Mouse (Mus musculus) cerebral cortex, adult 2 months (tissue): ENCODE measurements around the gene Il1r1.

ENCODE experiments used
- WGBS: fragments of 180-500 bp; shearing (Covaris S2); methylation state at CpG from one replicate; pipeline ENCODE4 v1.1.7; 2018; 5-methylcytosine and 5-hydroxymethylcytosine counted together

The Il1r1 gene

DNA sequence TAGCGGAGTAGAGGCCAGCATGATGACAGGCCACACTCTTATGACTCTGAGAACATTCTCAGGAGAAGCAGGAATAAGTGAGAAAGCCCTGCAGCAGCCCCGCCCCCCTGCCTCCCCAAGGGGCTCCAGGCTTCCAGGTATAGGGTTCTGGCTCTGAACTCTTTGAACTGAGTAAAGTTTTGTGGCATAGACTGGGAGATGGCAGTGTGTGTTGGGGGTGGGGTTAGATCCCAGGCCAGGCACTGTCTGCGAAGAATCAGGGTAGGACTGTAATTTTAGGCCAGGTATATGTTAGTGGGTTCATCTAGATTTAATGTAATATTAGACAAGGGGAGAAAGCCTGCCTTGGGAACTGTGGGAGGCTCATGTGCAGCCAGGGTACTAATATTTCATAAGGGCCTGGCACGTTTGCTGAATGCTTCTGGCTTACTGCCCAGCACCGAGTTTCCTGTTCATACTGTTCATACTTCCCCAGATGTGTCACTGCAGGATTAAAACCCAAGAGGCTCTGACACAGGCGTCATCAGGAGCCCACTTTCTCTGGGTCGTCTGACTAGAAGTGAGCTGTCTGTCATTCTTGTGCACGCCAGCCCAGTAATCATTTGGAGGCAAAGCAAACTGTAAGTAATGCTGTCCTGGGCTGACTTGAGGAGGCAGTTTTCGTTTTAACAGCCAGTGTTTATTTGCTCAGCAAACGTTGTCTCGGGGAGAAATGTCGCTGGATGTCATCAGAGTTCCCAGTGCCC is at the start of gene Il1r1:
Il1r1 (plus strand) TSS at position 542 of the 746 bp plus-strand sequence.
- WGBS = 65% methylated on average over 12 of the region's 12 CpGs

DNA sequence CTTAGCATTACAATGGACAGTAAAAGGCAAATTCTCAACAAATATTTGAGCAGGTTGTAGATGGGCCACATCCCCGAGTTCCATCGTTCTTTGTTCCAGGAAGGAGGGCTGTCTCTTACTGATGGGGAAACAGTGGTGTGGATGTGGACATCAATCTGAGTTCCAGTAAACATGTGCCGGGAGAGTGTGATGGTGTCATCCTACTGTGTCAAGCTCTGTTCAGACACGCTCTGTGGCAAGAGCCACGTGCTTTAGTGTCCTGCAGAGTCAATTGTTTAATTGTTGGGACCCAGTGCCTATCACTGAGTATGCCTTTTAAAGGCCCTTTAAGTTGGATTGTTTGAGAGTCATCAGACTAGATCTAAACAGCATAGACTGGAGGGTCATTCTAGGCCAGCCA is 49.8 kb upstream of the Il1r1 start:
- 92% methylated on average over 5 of the region's 5 CpGs for WGBS

DNA sequence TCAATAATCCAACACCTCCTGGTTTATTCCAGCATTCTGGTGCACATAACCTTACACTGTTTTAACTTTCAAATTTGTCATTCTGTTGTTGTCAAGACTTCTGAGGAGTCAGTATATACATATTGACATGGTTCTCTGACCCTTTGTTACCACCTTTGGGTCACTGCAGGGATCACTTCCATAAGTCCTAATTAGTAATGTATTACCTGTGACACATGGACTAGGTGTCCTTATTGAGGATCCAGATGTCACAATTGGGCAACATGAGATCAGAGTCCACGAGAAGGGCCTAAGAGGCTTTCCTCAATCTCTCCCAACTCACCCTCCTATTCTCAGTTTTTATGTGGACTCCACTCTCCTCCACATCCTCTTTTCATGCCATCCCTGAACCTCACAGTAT is 49.1 kb upstream of the Il1r1 start:
- WGBS = 95% methylated on average over 1 of the region's 1 CpGs

DNA sequence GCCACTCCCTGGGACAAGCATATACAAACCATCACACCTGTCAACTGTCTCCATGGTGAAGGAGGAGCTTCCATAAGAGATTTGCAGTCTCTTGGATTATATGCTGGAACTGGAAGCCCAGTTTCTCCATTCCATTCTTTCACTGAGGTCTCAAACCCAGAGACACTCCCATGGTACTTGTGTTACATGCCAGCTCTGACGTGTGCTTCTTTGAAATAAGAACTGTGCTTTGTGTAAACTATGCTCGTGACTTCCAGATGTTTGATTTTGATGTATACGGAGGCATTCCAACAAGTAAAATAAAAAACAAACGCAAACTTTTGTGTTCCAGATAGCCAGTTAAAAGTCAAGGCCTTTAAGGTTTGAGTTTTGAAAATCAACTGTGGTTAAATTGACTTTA is 45.8 kb upstream of the Il1r1 start:
- 84% methylated on average over 4 of the region's 4 CpGs for WGBS

DNA sequence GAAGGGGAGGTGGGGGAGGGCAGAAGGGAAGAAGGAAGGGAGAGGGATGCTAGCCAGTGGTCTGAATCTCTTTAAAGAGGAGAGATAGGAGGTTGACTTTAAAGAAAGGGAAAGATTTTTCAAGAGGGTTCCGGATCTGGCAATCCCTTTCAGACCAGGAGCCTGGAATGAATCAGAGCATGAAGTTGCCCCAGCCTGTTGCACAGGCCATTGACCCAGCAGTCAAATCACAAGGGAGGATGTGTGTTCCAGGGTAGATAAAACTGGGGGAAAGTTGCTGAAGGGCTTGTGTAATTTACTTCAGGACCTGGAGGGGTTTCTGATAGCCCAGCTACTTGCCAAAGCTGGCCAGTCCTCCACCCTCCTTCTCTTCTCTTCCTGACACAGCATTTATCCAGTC is 45.4 kb upstream of the Il1r1 start:
- 85% methylated on average over 1 of the region's 1 CpGs for WGBS

DNA sequence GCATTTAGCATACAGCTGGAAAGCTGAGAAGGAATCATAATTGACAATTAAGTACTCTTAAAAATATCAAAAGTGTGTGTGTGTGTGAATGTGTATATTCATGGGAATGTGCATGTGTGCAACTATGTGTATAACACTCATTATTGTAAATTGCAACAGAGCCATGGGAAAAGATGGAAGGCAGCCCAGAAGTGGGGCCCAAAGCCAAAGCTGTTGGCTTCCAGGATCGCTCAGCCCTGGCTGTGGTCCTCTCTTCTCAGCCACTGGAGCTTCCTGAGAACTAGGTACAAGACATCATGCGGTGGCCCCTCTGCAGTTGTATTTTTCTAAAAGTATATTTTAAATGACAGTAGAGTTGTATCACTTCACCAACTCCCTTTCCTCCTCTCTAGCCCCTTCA is 44.0 kb upstream of the Il1r1 start:
- WGBS = 69% methylated on average over 2 of the region's 2 CpGs

DNA sequence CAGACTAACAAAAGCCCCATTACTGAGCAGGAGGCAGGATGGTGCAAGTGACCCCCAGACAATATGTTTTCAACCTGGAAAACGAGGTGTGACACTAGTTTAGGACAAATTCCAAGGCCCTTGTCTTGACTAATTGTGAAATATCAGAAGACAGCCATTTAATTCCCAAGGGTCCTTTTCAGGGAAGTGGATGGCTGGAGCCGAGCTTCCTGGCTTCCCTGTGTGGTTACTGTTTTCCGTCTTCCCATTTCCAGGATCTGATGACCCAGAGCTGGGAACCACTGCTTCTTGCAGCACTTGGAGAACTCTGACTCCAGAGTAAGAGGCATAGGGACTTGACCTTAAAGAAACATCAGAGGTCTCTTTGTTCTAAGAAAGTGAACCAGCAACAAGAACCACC is 43.2 kb upstream of the Il1r1 start:
- 69% methylated on average over 3 of the region's 3 CpGs for WGBS

DNA sequence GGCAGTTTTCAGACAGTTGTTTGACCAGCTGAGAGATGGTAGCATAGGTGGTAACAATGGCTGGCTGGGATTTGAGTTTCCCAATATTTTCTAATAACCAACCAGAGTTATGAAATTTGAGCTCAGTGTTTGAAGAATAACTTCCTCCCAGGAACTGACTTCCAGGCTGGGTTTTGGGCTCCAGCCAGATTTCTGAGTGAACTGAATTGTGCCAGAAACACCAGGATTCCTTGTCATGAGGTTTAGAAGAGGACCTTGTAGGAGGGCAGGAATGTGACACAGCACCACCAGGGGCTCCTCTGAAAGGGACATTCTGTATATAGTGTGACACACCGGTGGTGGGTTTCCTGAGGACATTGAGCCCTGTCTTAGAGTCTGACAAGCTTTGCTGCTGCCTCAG is 36.9 kb upstream of the Il1r1 start:
- WGBS = 40% methylated on average over 1 of the region's 1 CpGs

DNA sequence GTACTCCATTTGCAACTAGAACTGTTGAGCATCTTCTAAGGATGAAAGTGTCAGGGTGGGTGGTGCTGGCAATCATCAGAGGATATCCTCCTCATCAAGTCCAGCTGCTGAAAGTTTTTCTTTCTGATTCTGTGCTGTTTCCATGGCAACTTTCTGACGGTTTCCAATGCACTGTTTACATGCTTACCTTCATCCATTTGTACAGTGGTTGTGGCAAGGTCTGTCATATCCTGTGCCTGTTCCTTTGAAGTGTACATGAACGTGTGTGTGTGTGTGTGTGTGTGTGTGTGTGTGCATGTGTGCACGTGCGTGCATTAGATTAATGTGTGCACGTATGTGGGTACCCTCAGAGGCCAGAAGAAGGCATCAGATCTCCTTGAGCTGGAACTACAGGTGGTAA is 34.9 kb upstream of the Il1r1 start:
- WGBS = 75% methylated on average over 5 of the region's 5 CpGs

DNA sequence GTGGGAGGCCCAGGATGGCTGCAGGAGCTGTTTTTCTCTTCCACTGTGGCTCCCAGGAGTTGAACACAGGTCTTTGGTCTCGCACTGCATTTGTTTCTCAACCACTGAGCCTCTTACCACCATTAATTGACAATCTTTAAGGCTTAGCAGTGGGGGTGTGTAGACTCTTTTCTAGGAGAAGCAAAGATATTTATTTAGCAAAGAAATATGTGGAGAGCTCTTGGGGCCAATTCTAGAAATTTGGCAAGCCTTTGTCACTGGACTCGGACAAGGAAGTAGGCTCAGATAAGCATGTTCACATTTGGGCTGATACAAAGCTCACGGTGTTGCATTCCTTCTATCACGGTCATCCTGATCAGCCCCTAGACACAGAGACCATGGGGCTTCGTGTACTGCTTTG is 34.0 kb upstream of the Il1r1 start:
- WGBS = 89% methylated on average over 5 of the region's 5 CpGs

DNA sequence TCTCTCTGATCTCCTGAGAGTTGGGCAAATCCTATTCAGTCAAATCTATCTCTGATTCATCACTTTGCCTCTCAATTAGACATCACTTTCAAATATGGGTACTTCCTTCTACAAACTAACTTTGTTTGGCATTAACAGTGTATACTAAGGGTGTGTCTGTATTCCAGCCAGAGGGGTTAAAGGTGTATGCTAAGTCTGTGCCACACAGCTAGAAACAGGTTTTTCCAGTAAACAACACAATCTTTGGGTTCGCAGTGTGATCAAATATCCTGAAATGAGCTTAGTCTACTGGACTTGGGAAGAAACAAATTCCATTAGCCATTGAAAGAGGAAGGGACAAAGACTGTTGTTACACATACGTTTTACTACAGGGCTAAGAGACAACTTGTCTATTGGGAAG is 30.6 kb upstream of the Il1r1 start:
- 84% methylated on average over 2 of the region's 2 CpGs for WGBS

DNA sequence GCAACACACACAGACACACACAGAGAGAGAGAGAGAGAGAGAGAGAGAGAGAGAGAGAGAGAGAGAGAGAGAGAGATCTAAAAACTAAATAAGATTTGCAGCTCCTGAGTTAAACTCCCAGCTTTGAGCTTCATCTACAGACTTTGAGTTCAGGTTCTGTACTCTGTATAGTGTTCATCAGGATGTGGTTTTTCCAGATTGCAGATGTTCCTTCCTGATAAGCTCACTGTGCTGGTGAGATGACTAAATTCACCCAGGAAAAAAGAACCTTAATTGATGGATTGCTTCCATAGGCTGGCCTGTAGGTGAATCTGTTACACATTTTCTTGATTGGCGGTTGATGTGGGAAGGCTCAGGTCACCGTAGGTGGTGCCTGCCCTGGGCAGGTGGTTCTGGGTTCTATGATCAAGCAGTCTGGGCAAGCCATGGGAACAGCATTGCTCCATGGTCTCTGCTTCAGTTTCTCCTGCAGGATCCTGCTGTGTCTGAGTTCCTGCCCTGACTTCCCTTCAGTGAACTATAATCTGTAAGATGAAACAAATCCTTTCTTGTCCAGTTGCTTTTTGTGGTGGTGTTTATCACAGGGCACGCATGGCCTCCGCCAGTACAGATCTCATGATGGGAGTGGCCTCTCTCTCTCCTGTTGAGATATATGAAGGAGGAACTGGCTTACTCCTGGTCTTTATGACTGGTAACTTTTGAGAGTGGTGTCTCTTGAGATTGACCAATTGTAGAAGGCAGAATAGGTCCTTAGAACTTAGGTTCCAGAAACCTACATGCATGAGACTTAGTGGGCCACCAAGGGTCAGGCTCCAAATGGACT is 11.3 kb upstream of the Il1r1 start:
- WGBS = 89% methylated on average over 4 of the region's 4 CpGs

DNA sequence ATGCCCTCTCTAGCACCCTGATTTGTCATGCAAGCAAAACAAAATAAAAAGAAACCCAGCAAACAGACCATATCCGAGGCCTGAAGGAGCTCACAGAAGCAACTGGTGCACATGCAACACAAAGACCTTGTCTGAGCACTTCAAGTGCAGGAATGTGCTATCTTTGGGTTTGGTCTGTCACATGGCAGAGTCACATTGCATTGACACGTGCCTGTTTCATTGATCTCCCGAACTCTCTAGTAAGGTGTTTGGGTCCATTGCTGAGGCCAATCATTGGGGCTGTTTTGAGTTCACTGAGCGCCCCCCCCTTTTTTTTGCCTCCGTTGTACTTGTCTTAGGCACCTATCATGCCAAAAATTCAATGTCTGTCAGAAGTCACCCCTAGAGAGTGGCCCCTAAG is 7.4 kb upstream of the Il1r1 start:
- WGBS = 89% methylated on average over 5 of the region's 5 CpGs

DNA sequence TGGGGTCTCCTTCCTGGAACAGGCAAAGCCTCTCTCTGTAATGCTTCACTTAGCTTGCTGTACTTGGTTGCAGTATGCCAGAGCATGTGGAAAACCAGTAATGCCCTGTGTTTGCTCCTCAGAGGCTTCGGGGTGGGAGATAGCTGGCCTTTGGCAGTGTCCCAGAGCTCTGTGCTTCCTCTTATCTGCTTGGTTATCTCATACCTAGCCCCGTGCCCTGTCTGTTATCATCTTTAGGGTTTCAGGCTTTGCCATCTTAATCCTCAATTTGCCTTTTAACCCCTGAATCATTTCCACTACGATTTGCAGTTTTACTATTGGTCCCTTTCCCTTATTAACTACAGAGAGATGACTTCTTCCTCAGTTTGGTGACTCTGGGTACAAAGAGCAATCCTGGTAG is 6.3 kb upstream of the Il1r1 start:
- 88% methylated on average over 3 of the region's 3 CpGs for WGBS

DNA sequence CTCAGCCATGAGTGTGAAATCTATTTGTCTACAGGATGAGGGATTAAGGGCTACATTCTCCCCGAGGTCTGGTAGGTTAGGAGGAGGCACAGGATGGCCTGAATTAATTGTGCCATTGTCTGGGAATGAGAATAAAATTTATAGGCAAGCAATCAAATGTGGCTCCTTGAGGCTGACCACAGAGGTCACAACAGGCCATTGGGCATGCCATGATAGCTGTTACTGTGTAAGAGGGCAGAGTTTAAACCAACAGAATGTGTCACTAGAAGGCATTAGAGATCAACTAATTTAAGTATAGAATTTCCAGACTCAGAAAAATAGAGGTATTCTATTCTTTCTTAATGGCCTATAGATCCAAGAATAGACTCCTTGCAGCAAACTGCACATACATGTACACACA is 4.3 kb upstream of the Il1r1 start:
- 88% methylated on average over 1 of the region's 1 CpGs for WGBS

DNA sequence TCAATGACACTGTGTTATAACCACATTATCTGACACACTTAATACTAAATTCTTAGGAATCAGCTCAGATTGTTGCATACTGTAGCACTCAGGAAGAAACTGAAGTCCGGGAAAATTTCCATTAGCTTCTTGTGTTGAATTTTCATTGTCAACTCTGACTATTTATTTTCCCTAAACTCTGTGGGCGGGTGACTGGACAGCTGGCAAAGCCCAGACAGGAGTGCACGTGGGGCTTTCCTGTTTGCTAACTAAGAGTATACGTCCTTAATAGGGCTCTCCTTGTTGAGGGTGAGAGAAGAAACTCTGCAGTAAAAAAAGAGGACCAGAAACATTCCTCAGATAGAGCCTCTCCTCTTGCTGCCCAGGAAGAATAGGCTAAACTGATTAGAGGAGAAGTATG is 3.0 kb upstream of the Il1r1 start:
- WGBS = 47% methylated on average over 4 of the region's 4 CpGs

DNA sequence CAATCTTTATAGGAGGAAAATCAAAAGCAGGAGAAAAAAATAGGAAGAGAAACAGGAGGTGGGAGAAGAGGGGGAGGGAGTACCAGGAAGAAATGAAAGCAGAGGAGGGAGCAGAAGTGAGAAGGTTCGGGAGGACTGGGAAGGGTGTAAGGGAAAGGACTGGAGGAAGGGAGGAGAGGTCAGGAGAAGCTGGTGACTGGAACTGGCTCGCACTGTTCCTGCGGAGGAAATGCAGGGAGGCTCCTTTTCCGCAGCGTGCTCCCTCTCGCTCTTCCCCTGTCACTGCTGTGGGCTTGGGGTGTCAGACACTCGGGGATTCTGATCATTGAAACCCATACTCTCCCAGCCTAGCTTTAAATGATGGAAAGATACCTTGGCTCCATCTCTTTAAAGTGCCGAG is 2.2 kb upstream of the Il1r1 start:
- 76% methylated on average over 8 of the region's 8 CpGs for WGBS

DNA sequence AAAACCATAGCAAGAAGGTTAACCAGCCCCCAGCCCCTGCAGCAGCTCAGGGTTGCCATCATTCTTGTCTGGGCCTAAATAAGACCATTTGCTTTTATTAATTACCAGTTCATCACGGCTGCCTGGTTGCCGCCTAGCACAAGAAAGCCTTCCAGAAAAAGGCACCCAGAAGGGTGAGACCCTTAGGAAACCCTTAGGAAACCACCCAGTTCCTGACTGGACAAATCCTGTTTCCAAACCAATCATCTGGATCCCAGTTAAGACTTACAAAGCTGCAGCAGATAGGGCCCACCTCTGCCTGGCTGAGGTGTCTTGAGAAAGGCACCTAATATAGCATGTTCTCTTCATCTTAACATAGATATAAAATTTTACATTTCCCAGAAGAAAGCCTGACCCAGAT is 1.3 kb upstream of the Il1r1 start:
- 84% methylated on average over 2 of the region's 2 CpGs for WGBS

DNA sequence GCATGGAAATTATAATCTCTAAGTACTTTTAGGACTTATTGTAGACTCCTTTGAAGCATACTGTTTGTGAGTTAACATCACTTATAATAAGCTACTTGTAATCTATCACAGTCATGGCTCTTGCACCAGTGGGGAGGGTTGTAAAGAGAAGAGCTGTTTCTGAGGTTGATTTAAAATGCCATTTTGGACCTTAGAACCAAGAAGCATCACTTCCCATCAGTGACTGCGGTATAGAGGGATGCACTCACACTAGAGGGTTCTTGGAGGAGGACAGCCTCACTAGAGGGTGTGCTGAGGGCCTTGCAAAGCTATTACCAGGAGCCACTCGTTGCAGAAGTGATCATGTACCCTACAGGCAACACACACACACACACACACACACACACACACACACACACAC is 700 bp downstream of the Il1r1 start:
- 65% methylated on average over 2 of the region's 2 CpGs for WGBS

DNA sequence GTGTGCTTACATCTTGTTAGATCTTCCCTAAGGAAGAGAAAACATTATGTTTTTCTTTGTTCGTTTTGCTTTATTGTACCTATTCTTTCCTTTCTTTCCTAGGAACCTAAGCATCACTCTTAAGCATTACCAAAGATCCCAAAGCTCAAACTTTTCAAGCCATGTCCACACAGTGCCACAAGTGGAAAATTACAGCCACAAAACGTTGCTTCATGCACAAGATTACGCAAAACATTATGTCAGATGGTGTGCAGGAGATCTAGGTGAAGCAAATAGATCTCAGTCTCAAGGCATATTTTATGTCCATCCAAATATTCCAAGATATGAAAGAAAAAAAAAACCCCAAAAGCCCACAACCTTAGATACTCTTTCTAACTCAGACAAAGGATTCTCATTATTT is 4.2 kb downstream of the Il1r1 start:
- 89% methylated on average over 3 of the region's 3 CpGs for WGBS

DNA sequence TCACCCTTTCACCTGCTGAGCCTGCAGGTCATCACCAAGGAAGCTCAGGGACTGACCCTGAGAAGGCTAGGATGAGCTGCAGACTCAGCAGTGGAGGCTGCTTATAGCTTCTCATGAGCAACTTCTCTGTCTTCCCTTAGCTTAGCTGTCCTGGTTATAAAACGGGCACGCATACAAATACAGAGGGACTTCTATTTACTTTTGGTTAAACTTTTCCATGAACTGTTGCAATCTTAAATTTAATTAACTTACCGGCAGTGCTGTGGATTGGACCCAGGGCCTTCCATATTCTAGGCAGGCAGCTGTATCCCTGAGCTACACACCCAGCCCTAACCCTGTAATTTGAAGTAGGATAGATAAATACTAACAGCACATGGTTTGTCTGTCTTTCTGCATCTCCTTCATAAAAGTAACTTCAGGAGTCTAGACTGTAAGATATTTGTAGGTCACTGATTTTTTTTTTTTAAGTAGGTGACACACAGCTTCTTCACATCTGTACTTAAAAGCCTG is 4.9 kb downstream of the Il1r1 start:
- WGBS = 90% methylated on average over 3 of the region's 3 CpGs

DNA sequence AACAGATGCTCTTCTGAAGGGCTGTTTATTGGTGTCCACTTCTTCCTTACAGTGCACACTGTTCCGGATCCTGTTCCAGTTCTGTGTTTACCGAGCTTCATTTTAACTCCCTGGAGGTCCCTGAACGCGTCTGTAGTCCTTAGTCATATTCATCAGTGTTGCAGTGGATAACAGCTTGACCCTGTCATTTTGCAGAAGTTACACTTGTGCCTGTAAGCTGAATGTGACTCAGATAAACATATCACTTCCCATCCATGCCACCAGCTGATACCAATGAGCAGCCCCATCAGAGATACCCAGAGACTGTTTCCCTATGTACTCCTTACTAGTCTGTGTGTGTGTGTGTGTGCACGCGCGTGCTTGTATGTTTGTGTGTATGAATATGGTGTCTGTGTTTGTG is 5.5 kb downstream of the Il1r1 start:
- 87% methylated on average over 7 of the region's 7 CpGs for whole genome bisulfite sequencing

DNA sequence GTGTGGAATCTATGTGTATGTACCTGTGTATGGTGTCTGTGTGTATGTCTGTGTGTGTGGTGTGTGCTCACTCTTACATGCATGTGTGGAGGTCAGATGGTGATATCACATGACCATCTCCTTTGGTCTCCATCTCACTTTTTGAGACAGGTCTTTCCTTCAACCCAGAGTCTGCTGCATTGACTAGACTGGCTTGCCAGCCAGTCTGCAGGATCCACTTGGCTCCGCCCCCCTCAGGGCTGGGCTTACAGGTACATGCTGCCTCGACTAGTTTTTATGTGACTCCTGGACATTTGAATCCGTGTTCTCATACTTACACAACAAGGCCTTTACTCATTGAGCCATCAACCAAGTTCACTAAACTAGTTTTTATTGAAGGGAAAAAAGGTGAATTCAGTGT is 6.2 kb downstream of the Il1r1 start:
- 87% methylated on average over 3 of the region's 3 CpGs for WGBS
